Mouse (Mus musculus) frontal cortex, postnatal 36 days (tissue): Measurements from ENCODE around the gene AI854703.

ENCODE experiments used
- DNase-seq, 2 experiments: peaks; one replicate each; pipeline ENCODE4 v3.0.0; 2022; ENCODE audit warnings: low spot score in 2 of 2

Gene AI854703

DNA sequence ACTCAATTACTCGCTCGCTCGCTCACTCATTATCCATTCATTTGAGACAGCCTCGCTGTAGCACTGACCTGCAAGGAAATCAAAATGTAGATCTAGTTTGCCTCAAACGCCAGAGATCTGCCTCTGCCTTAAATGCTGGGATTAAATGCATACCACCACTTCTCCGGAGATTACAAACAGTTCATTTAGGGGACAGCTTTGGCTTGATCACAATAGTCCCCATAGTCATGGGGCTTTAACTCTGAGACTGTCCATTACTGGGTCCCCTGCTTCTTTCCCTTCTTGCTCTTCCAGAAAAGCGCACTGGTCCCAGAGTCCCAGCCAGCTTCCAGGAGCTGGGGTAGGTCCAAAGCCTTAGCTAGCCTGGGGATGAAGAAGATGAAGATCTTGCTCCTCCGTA lies at the start of gene AI854703:
Gene AI854703, plus strand, starts transcription at position 301 of the 400 bp plus-strand sequence.
- no peak for DNase-seq

DNA sequence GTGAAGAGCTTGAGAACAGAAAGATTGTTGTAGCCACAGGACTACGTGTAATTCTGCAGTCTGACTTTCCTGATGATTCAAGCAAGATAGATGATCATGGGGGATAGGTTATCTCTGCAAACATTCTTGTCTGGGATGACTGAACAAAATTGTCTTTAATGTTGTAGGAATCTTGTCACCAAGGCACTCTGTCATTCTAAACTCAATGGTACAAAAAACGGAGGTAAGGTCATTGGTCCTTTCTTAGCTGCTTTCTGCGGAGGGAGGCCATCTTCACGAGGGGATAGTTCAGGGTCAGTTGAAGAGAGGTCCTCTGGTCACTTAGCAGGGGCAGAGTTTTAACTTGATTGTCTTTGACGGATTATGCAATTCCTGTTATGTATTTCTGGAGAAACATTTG lies 47.8 kb upstream of the AI854703 start:
- DNase-seq: no peak

DNA sequence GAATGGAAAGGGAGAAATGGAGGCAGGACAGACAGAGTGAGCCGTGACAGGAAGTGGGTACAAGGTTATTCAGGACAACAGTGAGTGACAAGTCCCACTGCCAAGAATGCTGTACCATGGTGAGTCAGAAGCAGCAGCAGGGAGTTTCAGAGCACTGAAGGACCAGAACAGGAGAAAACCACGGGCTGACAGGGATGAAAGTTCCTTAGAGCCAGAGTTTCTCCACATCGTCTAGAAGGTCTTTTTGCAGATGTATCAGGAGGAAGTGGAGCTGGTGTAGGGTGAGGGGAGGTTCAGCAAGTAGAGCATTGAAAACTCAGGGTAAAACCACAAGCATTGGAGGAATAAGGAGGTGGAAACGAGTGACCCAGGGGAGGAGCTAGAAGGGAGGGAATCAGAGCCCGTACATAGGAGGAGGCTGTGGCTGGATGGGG lies 47.3 kb upstream of the AI854703 start:
- DNase-seq: no peak

DNA sequence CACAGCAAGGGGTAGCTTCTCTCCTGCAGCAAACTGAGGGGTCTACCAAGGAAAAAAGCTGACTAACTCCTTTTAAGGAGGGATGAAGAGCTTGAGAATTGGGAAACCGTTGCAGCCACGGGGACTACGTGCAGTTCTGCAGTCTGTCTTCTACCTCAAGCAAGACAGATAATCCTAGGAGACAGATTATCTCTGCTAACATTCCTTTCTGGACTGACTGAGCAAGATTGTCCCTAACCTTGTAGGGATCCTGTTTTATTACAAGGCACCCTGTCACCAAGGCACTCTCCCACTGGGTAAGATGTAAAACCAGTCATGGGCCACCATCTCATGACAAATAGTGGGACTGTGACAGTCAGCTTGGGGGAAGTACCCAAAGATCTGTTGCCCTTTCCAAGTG lies 45.3 kb upstream of the AI854703 start:
- DNase-seq: no peak

DNA sequence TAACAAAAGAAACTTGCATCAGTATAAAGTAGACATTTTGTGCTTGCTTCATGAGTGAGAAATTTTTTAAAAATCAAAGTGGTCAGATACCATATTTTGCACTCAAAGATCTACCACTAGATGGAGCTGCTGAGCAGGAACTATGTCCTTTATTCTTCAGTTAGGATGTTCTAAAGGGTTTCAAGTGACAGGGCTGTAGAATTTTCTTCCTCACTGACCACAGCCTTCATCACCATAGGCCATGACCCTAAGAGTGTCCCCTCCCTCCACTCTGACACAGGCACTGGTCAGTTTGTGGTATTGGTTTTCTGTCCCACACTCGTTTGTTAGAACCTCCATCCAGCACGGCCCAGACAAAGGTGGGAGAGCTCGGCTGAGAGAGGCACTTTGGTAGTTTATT lies 44.5 kb upstream of the AI854703 start:
- DNase-seq: peak in 1 of 2 experiments; percentile 60

DNA sequence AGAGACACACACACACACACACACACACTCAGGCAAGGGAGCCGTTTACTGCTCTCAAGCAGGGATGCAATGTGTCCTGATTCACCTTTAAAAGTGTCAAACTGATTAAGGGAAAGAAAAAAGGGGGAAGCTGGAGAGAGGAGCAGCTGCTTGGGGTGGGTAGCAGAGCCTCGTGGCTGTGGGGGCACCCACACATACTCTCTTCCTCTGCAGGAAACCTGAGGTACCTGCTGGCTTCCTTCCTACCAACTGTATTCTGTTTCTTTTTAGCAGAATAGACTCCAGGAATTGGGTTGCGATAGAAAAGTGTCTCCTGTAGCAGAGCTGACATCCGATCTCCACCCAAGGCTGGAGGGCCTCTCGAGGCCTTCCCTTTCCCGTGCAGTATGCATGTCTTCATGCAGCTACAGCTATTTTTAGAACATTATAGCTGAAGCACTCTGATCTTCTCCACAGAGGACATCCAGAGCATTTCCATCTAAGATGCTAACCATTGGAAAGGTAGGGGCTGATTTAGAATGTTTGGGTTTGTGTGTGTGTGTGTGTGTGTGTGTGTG lies 37.3 kb upstream of the AI854703 start, which contains the start of gene Gm45021:
Gene Gm45021, plus strand, starts transcription at position 417 of the 557 bp plus-strand sequence.
- DNase-seq: no peak

DNA sequence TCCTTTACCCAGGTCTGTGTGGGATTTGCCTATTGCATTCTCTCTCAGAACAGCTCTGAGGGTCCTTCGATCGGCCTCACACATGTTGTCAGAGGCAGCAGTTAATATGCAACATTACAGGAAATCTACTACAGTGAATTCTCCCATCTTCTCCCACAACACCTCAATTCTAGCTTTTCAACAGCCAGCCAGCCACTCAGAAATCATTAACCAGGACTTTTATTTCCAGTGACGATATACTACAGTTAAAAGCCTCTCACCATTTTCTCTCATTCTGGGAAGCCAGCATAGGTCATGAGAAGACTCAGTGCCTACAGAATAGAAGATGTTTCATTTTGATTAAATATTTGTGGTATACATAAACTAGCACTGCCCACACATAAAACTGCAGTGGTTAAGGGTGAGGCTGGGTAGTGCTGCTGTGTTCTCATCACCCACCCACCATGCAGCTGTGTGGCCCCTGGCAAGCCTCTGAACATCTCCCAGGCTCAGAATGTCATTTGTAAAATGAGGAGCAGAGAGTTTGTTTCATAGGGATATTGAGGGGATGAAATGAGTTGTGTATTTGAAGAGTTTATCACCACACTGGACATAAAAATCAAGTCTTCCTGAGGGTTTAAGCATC lies 35.2 kb upstream of the AI854703 start:
- no peak for DNase-seq

DNA sequence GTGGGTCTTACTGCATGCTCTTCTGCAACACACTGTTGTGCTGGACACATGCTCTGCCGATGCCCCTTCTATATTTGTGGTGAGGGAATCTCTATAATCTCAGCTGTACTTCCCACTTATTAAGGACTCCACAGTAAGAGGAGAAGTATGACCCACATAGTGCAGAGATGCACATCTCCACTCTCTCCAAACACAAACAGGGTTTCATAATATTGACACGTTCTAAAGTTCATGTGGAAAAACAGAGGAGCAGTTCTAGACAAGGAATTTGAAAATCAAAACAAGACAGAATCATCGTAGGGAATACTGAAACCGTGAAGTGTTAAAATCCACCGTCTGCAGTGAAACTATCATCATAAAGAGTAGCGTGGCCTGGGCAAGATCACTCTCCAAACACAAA lies 34.7 kb upstream of the AI854703 start:
- no peak for DNase-seq

DNA sequence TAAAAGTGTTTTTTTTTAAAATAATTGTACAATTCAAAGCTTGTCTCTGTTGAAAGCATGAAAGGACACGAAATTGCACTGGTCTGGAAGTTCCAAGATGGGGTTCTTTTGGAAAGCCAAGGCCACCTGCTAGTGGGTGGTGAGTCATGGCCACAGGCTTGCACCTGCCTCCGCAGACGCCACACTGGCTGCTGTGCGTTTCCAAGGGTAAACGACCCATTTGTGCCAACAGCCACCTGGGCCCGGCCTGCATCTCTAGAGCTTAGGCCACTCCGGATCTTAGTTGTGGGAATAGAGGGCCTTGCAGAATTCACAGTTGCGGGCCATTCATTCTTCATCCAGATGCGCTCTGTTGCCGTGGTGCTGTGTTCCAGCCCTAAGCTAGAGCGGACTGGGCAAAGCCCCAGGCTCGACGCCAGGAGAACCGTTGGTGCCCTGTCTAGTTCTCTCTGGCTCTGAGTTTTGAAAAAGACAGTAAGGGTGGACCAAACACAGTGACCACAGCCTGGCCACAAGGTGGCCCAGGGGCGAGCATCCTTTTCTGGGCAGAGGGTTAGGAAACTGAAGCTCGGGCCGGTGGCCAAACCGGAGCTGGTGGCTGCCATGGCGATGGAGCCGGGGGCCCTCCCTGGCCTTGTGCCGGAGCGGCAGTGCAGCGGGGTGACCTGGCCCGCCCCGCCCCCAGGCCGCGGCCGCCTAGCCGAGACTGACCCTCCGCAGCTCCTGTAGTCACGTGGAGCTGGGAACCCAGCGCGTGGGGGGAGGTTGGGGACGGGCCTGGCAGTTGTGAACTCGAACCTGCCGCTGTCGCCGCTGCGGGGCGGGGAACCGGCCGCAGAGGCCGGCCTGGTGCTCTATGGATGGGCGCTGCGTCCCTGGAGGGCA lies 33.2 kb upstream of the AI854703 start, which contains the start of the genes Repin1 and Gm44965:
Gene Repin1, plus strand, starts transcription at position 726 of the 885 bp plus-strand sequence.
Gene Gm44965, plus strand, starts transcription at position 784 of the 885 bp plus-strand sequence.
- DNase-seq: peak; percentile 92 to 93

DNA sequence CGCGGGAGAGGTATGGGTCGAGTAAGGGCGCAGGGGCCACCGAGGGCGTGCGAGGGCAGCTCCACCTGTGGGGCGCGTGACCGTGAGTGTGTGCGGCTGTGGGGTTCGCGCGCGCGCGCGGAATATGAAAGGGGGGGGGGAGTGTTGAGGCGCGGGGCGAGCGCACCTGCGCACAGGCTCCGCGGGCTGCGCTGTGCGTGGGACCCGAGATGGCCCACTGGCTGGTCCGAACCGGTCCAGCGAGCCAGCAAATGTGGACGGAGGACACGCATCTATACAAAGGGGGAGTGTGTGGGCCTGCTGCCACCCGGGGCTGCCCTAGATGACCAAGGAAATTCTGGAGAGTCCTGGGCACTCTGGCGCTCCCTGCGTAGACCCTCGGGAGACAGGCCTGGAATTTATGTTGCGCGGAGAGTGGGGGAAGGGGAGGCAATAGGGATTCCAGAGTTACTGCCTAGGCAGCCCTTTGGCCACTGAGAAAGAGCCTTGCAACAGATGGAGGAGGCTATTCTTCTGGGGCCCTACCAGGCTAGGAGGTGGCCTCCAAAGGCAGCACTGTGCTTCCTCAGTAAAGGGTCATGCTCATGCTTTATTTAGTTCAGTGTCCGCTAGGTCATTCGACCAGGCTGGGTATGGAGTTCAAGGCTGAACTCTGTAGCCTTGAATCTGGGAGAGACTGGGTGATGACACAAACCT lies 32.4 kb upstream of the AI854703 start:
- DNase-seq: peak in 1 of 2 experiments; percentile 67

DNA sequence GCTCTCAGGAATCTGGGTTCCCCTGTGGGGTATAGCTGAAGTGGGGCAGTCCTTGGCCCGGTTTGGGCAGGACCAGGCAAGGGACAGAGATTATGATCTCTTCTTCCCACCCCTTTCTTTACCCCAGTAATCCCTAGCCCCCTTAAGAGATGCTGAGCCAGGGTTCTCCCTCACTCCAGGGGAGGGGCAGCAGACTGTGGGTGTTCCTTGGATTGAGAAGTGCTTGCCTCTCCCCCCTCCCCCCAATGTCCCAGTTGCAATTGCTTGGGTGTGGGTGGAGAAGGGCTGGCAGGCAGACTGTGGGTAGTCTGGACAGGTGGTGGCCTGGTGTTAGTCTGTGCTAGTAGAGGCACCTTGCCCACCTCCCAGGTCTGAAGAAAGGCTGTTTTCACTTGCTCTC lies 31.3 kb upstream of the AI854703 start:
- DNase-seq: peak in 1 of 2 experiments; percentile 35

DNA sequence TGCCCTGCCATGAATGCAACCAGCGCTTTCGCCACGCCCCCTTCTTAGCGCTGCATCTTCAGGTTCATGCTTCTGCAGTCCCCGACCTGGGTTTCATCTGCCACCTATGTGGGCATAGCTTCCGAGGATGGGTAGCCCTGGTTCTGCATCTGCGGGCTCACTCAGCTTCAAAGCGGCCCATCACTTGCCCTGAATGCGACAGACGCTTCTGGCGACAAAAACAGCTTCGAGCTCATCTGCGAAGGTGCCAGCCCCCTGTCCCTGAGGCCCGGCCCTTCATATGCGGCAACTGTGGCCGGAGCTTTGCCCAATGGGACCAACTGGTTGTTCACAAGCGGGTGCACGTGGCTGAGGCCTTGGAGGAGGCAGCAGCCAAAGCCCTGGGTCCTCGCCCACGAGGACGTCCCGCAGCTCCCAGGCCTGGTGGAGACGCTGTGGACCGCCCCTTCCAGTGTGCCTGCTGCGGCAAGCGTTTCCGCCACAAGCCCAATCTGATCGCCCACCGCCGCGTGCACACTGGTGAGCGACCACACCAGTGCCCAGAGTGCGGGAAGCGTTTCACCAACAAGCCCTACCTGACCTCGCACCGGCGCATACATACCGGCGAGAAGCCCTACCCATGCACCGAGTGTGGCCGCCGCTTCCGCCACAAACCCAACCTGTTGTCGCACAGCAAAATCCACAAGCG lies 29.9 kb upstream of the AI854703 start:
- no peak for DNase-seq

DNA sequence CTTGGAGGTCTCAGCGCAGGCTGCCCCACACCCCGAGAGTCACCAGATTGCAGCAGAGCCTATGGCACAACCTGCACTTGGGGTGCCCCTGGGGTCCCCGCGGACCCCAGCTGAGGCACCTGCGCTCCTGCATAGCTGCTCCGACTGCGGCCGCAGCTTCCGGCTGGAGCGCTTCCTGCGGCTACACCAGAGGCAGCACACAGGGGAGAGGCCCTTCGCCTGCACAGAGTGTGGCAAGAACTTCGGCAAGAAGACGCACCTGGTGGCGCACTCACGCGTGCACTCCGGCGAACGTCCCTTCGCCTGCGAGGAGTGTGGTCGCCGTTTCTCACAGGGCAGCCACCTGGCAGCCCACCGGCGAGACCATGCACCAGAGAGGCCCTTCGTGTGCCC lies 29.3 kb upstream of the AI854703 start:
- no peak for DNase-seq

DNA sequence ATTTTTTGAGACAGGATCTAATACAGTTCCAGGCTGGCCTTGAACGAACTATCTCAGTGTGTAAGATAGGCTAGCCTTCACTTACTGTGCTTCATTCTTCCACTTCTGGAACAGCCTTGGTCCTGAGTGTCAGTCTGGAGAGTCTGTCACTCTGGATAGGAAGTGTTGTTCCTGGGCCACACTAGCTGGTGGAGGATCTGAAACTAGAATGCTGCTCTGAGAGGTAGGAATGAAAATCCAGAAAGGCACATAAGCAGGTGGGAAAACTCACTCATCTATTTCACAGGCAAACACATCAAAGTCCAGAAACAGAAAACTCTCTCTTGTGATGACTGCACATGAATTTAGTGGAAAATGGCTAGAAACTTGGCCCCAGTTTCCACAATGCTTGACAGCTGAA lies 26.0 kb upstream of the AI854703 start:
- no peak for DNase-seq

DNA sequence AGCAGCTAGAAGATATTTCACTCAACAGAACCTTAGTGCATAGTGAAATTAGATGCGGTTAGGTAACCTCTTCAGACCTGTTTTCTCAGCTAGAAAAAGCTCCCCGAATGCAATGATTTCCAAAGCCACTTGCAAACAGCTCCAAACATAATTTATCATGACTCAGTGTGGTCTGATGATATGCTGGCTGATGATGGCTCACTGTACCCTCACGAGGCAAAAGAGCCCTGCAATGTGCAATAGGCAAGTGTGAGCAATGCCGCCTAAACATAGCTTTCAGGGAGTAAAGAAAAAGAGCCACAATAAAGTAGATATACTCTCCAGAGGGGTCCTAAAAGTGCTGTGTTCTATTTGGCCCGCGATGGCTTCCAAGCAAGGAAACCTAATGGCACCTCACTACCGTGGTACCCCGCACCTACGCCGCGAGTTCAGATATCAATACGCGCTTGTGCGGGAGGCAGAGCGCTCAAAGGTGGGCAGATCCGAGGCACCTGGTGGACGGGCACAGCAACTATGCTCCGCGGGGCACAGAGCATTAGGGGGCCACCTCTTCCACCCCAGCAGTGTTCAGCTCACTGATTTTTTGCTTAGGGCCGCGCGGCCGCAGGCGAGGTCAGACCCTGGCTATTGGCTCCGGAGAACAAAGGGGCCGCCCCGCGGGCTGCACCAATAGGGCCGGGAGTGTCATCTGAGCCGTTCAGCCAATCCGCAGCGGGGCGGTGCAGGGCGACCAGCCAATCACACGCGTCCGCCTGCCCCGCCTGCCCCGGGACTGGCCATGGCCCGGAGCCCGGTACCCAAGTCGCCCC lies 25.1 kb upstream of the AI854703 start, which contains the start of gene Zfp775:
Gene Zfp775, plus strand, starts transcription at position 793 of the 809 bp plus-strand sequence.
- peak; percentile 94 to 95 for DNase-seq

DNA sequence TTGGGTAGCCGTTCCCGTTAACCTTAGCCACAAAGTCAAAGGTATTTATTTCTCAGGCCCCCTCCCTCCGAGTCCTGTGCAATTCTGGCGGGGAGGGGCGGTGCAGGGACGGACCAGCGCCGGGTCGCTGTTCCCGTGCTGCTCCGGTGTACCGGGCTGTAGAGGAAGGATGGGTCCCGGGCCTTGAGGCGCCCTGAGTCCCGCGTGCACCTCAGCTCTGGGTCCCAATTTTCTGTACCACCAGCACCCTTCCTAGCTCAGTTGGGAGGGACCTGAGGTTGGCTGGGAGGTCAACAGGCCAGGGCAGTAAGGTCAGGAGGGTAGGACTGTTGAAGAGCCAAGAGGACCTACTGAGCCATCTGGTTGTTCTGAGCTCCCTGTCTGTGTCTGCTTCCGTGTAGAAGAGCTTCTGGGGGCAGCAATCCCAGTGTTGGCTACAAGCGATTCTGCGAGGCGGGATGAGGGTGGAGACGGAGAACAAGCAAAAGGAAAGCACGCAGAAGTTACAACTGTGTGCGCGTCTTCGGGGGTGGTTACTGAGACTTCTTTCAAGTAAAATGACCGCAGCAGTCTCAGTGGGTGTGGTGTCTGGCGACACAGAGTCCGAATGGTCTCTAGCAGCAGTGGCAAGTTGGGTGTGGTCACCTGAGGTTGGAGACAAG lies 24.4 kb upstream of the AI854703 start:
- peak; percentile 51 to 56 for DNase-seq

DNA sequence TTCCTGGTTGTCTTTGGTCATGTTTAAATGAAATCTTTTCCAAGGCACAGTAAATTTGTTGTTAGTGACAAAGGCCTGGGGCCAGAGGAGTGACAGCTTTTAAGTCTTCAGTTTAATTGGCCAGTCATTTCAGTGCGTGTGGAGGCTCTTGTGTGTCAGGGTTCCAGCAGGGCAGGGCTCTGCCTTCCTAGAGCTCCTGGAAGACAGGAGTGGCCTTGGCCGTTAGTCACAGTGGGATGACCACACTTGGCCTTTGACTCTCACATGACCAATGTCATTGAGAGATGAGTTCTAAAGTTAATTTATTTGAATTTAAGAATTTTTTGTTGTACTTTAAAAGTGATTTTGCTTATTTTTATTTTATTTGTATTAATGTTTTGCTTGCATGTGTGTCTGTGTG lies 18.4 kb upstream of the AI854703 start:
- no peak for DNase-seq

DNA sequence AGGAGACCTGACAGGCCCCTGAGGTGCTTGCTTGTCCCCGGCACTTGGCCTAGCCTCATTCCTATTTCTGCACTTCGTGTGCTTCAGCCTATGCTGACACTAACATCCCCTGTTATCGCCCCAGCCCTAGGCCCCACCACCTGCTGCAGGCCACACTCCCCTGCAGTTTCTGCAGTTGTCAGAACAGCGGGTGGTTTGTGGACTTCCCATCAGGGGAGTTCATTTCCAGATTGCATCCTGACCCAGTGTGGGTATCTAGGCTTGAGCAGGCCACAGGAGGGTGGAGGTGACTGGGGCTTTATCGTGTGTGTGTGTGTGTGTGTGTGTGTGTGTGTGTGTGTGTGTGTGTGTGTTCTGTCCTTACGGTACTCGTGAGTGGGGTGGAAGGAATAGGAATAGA lies 17.1 kb upstream of the AI854703 start:
- no peak for DNase-seq

DNA sequence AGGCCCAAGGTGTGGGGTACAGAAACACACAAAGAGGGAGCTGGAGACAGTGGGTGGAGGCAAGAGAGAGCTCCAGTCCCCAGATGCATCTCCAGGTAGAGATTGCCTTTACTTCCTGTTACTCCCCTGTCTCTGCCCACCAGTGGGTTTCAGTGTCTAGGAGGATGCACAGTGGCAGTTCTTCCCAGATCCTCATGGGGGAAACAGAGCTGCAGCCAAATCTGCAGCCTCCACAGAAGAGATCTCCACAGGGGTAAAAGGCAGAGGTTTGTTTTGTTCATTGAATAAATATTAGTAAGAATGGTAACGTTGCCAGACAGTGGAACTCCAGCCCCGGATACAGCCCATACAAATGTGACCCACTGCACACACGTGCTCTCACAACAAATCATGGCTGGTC lies 15.9 kb upstream of the AI854703 start:
- DNase-seq: no peak

DNA sequence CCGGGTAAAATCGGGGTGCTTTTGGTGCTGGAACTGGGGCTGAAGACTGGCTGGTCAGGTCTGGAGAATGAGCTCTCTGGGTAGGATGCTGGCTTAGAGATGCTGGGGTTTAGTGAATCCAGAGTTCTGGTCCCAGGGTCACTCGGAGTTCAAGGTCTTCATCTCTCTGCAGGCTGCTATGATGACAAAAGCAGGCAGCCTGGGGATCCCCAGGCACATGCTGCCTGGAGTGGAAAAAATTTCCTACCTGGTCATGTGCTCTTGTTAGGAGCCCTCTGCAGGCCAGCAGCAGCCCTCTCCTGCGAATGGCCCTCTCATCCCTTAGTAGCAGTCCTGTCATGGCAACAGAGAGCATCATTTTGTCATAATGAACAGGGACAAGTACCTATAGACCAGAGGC lies 13.1 kb upstream of the AI854703 start:
- no peak for DNase-seq
